Mouse (Mus musculus) G1E (cell line): ENCODE results near the gene C1qa.

Source experiments
- CTCF ChIP-seq: IDR thresholded peaks from 2 replicates; pipeline ENCODE4 v1.5.1; 2012; ENCODE audit warnings: low read depth, low read length, inconsistent platforms, mixed read lengths
- GATA1 ChIP-seq: IDR thresholded peaks from 2 replicates; pipeline ENCODE4 v1.6.1; 2012; ENCODE audit warnings: borderline replicate concordance, low read length, inconsistent platforms, mixed read lengths
- POLR2AphosphoS5 ChIP-seq: IDR thresholded peaks from 2 replicates; pipeline ENCODE4 v1.6.1; 2012; ENCODE audit warnings: low read depth, low read length, inconsistent platforms; ENCODE audit not compliant: insufficient replicate concordance
- TAL1 ChIP-seq: conservative IDR thresholded peaks from 2 replicates; pipeline ENCODE4 v1.6.1; 2012; ENCODE audit warnings: low read depth, low read length, inconsistent platforms, mixed read lengths

GRCm38 (mm10) chr4:136889981-136890380, 8.6 kb downstream of the C1qa start:
- TF ChIP-seq CTCF (no peak), GATA1 (no peak), POLR2AphosphoS5 (no peak), TAL1 (no peak)
